Mouse (Mus musculus): ENCODE data around the gene Best2.

Best2 gene

GRCm38 (mm10) chr8:85014431-85014830, at the start of gene Best2:
Best2 (minus strand) TSS chr8:85014531.
- DNase-seq (ENCODE audit: extremely low spot score), result no peak

DNA sequence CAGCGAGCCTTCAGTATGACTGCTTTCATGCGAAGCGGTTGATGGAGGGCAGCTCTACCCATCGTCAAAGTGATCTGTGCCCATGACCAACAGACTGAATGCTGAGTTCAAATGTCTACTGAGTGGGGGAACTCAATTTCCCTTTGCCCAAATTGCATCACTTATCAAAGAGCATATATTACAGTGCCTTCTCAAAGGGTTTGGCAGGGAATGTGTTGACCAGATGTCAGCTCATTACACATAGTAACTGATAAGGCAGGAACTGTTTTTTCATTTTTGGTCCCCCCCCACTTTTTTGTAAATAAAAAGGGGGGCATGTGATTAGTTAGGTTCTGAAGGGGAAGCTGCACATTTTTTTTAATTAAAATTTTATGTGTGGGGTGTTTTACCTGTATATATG, 48.3 kb upstream of the Best2 start:
- no peak for DNase-seq (ENCODE audit: extremely low spot score)

GRCm38 (mm10) chr8:85059879-85060616, 45.7 kb upstream of the Best2 start, which contains the start of gene Fbxw9:
Fbxw9 (plus strand) TSS chr8:85060055.
- peak; percentile 89 for DNase-seq (ENCODE audit: extremely low spot score)

DNA sequence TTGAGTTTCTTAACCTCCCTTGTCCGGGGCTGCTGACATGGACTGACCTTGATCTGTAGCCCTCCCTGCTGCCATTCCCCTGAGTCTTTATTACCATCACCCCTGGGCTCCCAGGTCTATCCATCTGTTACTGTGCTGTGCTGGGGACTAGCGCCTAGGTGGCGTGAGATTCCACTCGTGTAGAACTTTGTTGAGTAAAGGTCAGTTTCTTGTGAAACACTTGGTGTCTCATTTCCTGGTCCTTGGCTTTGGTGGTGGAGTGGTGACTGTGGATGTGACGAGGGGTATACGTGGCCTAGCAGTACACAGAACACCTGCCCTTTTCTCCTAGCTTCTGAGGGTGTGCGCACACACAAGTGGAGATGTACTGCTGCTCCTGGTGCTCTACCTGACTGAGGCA, 43.0 kb upstream of the Best2 start:
- no peak for DNase-seq (ENCODE audit: extremely low spot score)

DNA sequence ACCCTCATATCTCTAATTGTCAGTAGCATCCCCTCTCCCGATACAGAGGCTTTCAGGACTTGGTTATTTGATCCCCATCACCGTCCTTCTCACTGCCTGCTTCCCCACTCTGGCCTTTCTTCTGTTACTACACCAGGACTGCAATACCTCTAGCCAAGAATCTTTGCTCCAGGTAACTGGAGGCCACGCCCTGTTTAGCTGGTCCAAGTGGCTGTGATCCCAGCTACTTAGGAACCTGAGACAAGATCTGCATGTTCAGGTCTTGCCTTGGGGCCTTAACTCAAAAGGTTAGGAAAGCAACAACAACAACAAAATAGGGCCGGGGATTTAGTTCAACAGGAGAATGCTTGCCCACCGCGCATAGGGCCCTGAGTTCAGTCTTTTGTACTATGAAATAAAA, 29.3 kb upstream of the Best2 start:
- DNase-seq (ENCODE audit: extremely low spot score), result no peak

DNA sequence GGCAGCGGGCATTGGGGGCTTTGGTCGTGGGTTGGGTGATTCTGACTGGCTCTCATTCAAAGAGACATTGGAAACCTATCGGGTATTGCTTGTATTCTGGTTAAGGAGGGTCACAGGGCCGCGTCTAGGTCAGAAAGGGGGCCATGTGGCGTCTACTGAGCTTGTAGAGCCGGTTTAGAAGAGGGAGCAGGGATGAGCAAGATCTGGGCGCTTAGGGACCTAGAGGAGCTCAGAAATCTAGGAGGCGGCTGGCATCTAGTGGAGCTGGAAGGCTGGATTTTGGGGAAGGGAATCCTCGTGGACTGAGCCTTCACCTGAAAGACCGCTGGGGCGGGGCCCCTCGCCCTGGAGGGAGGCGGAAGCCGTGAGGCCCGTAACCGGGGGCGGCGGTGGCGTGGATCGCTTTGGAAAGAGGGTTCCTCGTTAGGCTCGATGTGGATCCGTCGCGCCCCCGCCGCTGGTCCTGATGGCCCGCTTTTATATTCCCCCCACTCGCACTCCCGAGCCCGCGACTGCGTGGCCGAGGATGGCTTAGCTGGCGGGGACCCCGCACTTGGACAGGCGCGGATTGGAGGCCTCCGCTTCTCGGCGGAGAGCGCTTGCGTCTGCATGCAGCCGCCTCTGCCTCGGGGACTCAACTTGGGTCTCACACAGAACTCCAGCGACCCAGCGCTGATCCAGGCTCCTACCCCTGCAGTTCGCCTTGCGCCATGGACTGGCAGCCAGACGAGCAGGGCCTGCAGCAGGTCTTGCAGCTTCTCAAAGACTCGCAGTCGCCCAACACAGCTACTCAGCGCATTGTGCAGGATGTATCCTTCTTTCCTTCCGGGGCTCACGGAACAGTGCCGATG, 23.6 kb upstream of the Best2 start:
- DNase-seq (ENCODE audit: extremely low spot score), result peak; percentile 78

DNA sequence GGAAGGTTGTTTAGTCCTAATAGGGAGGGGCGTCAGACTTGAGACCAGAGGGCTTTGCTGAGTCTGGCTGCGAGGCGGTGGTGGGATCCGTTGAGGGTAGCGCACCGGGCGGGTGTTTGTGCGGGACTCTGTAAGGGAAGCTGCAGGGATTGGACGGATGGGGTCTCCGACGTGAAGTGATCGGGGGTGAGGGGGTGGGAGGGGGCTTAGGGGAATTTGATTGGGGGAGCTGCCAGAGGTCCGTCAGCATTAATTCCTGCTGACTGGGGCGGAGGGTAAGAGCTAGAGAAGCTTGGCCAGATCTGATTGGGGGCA, 23.0 kb upstream of the Best2 start:
- no peak for DNase-seq (ENCODE audit: extremely low spot score)

DNA sequence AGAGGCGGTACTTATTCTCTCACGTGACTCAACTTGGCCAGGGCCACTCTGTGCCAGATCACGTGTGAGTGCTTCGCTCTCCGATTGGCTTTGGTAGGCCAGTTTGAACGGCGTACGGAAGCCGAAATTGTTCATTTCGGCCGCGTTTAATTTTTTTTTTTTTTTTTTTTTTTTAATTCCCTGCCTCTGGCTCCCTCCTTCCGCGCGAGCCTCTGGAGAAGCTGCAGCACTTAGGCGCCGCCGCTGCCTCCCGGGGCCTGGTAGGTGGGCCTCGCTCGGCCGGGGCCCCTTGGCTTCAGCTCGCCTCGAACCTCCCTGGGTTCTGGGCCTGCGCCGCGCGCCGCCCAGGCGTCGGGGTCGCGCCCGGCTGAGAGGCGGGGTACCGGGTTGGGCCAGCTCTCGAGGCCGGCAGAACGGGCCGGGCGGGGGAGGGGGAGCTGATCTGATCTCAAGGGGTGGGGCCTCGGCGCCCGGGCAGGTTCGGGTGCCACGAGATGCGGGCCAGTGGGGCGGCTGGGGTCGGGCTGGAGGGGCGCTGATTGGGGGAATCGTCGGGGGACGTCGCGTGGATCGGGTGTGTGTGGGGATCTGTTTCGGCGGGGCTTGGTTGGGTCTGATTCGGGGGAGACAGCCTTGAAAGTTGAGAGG, 22.5 kb upstream of the Best2 start, which contains the start of gene Tnpo2:
Gene Tnpo2 (plus strand): TSS at position 198 of the 648 bp plus-strand sequence.
- peak; percentile 92 for DNase-seq (ENCODE audit: extremely low spot score)

- no peak for DNase-seq (ENCODE audit: extremely low spot score)
These were observed 22.0 kb upstream of the Best2 start for GRCm38 (mm10) chr8:85036381-85036717.

- no peak for DNase-seq (ENCODE audit: extremely low spot score)
These were observed 21.5 kb upstream of the Best2 start for GRCm38 (mm10) chr8:85035728-85036310.

DNA sequence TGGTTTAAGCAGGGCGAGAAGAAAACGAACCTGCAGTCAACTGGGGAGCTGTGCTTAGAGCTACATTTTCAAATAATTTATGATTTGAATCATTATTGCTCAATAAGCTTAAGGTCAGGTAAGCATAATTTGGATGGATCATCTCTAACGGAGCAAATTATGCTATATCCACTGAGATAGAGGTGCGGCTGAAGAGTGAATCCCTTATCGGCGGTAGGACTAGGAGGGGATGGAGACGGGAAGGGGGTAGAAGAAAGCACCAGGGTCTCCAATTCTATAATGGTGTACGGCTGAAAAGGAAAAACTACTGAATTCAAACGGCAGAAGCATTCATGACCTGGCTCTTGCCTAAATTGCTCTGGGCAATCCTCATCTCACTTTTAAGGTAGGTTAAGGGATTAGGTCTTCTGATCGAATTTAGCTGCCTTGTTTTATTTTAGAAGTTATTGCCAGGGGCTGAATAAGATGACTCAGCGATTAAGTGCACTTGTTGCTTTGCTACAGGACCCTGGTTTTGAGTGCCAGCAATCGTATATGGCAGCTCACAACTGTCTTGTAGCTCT, 20.9 kb upstream of the Best2 start:
- peak; percentile 50 for DNase-seq (ENCODE audit: extremely low spot score)

GRCm38 (mm10) chr8:85034764-85035163, 20.4 kb upstream of the Best2 start:
- DNase-seq (ENCODE audit: extremely low spot score), result peak; percentile 80

GRCm38 (mm10) chr8:85033867-85034266, 19.5 kb upstream of the Best2 start:
- DNase-seq (ENCODE audit: extremely low spot score), result no peak

DNA sequence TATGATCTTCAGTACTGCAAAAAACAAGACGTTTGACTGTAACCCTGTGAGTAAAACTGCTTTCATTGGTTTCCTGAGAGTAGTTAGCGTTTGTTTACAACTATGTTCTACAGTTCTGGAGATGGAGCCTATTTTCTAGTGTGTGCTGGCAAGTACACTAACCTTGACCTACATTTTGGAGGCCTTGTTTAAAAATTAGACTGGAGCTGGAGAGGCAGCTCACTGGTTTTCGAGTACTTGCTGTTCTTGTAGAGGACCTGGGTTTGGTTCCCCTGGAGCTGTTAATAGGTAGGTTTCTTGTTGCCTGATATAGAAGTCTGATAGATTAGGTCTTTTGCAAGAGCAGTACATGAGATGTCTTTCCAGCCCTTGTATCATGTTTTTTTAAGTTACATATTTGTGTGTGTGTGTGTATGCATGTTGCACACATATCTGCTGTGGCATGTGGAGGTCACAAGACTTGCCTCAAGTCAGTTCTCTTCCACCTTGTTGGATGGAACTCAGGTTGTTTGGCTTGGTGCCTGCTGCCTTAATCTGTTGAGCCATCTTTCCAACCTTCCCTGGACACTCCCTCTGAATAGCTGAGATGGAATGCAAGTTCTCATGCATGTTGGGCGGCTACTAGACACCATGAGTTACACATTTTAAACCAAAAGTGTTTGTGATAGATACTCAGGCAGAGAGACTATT, 18.4 kb upstream of the Best2 start:
- DNase-seq (ENCODE audit: extremely low spot score), result no peak

GRCm38 (mm10) chr8:85029271-85029670, 14.9 kb upstream of the Best2 start:
- DNase-seq (ENCODE audit: extremely low spot score), result no peak

- no peak for DNase-seq (ENCODE audit: extremely low spot score)
These were observed 13.6 kb upstream of the Best2 start for GRCm38 (mm10) chr8:85027922-85028321.

GRCm38 (mm10) chr8:85027516-85027855, 13.2 kb upstream of the Best2 start:
- no peak for DNase-seq (ENCODE audit: extremely low spot score)

DNA sequence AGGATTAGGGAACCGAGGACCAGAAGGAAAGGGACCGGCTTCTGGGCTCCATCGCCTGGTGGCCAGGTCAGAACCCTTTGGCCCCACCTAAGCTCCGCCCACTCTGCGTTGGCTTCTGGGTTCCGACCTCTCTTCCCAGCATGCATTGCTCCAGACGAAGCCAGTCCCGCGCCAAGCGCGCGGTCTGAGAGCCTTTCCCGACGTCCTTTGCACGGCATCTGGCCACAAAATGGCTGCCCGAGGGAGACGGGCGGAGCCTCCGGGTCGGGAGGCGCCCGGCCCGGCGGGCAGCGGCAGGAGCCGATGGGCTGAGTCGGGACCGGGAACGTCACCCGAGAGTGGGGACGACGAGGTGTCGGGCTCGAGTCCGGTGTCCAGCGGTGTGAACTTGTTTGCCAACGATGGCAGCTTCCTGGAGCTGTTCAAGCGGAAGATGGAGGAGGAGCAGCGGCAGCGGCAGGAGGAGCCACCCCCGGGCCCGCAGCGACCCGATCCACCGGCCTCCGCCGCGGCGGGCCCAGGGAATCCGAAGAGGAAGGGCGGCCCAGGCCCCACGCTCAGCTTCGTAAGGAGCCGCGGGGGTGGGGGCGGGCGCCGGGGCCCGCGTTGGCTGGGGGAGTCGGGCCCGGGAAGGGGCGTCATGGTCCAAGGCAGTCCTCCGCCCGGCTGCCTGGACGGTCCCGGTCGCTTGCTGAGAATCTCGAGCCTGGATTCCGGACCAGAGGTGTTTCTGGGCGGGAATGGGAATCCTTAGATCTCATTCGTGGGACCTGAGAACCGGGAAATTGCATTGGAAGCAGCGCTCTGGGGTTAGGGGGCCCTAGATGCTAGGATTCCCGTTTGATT, 12.6 kb upstream of the Best2 start, which contains the start of gene Trir:
Gene Trir (plus strand): TSS at position 154 of the 846 bp plus-strand sequence.
- DNase-seq (ENCODE audit: extremely low spot score), result peak; percentile 97

DNA sequence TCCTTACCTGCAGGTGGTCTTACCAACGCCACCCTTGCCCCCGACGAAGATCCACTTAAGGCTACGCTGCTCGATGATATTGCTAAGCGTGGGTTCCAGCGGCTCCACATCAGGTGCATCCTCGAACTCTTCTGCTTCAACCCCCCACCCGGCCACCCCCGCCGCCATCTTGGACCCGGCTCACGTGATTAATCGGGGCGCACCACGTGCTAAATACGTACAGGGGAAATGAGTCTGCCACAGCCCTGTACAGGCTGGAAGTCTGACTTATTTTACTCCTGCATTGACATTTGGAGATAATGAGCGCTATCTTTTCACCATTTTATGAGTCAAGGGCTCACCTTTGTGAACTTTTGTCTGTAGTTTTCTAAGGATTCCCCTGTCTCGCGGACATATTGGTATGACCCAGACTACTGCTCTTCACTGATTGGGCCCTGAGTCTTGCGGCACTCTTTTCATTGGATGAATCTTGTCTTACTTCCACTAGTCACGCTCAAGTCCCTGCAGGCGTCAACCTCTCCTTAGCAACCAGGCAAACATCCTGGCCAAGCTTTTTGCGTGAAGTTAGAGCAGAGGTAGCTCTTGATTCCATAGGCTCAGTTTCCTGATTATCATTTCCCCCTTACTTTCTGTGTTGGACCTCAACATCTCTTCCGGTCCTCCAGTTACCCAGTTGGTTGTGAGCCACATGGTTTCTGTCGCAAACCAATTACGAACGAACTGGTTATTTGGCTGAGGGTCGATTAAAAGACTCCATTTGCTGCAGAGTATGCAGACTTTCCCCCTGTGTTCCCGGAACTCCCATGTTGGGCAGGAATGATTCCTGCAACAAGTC, 11.0 kb upstream of the Best2 start, which contains the start of gene Asna1:
Gene Asna1 (minus strand): TSS at position 184 of the 835 bp plus-strand sequence.
- peak; percentile 91 for DNase-seq (ENCODE audit: extremely low spot score)

Data from embryo, embryonic 9.5 days (tissue).